Mouse (Mus musculus) adrenal gland, adult 8-10 months (tissue): ENCODE measurements around the gene Selenoo. TPM values are rescaled to one million over a fixed set of nuclear protein-coding genes. Genes with fewer than 3 reads are reported as not detected.

Experiments
- DNase-seq: peaks from one replicate; pipeline ENCODE4 v3.0.0; 2022
- total RNA-seq, 4 experiments: library from RNA; stranded (reverse); gene quantifications; 2 replicates each; pipeline ENCODE4 v1.2.4; 2022

Selenoo gene
- total RNA-seq, 4 experiments from 2014 or later, result 44.0 to 52.1 (median 46.1) TPM

- peak; percentile 42 for DNase-seq
These were observed 12.6 kb upstream of the Selenoo start for GRCm38 (mm10) chr15:89076156-89076731.

- no peak for DNase-seq
These were observed 10.6 kb upstream of the Selenoo start for GRCm38 (mm10) chr15:89078208-89078836.

GRCm38 (mm10) chr15:89083906-89084305 is 5.0 kb upstream of the Selenoo start:
- no peak for DNase-seq

- no peak for DNase-seq
These were observed 4.1 kb upstream of the Selenoo start for GRCm38 (mm10) chr15:89084826-89085225.

- peak; percentile 42 for DNase-seq
These were observed 566 bp downstream of the Selenoo start for GRCm38 (mm10) chr15:89089248-89090051.

- no peak for DNase-seq
These were observed 1.8 kb downstream of the Selenoo start for GRCm38 (mm10) chr15:89090662-89091061.

GRCm38 (mm10) chr15:89092181-89092580 is 3.3 kb downstream of the Selenoo start:
- DNase-seq, result no peak

- no peak for DNase-seq
These were observed 8.6 kb downstream of the Selenoo start for GRCm38 (mm10) chr15:89097450-89097849.

GRCm38 (mm10) chr15:89098616-89099015 is 9.7 kb downstream of the Selenoo start:
- DNase-seq, result no peak

GRCm38 (mm10) chr15:89100823-89101222 is 11.9 kb downstream of the Selenoo start:
- DNase-seq, result no peak

GRCm38 (mm10) chr15:89102646-89103045 is 13.8 kb downstream of the Selenoo start:
- DNase-seq, result no peak

GRCm38 (mm10) chr15:89103921-89104320 is 15.0 kb downstream of the Selenoo start:
- DNase-seq, result no peak

- DNase-seq, result no peak
These were observed 15.5 kb downstream of the Selenoo start for GRCm38 (mm10) chr15:89104425-89104824.

- no peak for DNase-seq
These were observed 17.2 kb downstream of the Selenoo start for GRCm38 (mm10) chr15:89106073-89106472.

GRCm38 (mm10) chr15:89106976-89107375 is 18.1 kb downstream of the Selenoo start:
- DNase-seq, result no peak

- DNase-seq, result peak; percentile 60
These were observed 21.3 kb downstream of the Selenoo start for GRCm38 (mm10) chr15:89110147-89110546.

GRCm38 (mm10) chr15:89118007-89118406 is 29.1 kb downstream of the Selenoo start:
- DNase-seq, result no peak

GRCm38 (mm10) chr15:89122649-89123366 is 33.9 kb downstream of the Selenoo start, which contains the start of gene Tubgcp6:
Gene Tubgcp6 (minus strand): TSS chr15:89123112.
- DNase-seq, result peak; percentile 91

GRCm38 (mm10) chr15:89123595-89123994 is 34.7 kb downstream of the Selenoo start:
- no peak for DNase-seq

GRCm38 (mm10) chr15:89124312-89124711 is 35.4 kb downstream of the Selenoo start:
- DNase-seq, result no peak

GRCm38 (mm10) chr15:89125351-89125750 is 36.5 kb downstream of the Selenoo start:
- no peak for DNase-seq

GRCm38 (mm10) chr15:89126622-89127021 is 37.7 kb downstream of the Selenoo start:
- no peak for DNase-seq
